Mouse (Mus musculus): ENCODE results near the gene Ociad2.

The Ociad2 gene

GRCm38 (mm10) chr5:73307297-73307696 is 33.5 kb downstream of the Ociad2 start:
- no peak for DNase-seq (ENCODE audit: low read depth, low spot score)

GRCm38 (mm10) chr5:73306486-73306885 is 34.3 kb downstream of the Ociad2 start:
- no peak for DNase-seq (ENCODE audit: low read depth, low spot score)

GRCm38 (mm10) chr5:73304507-73304906 is 36.3 kb downstream of the Ociad2 start:
- DNase-seq (ENCODE audit: low read depth, low spot score): no peak

- no peak for DNase-seq (ENCODE audit: low read depth, low spot score)
These were observed 39.1 kb downstream of the Ociad2 start for GRCm38 (mm10) chr5:73301601-73302307.

- DNase-seq (ENCODE audit: low read depth, low spot score): no peak
These were observed 44.9 kb downstream of the Ociad2 start for GRCm38 (mm10) chr5:73295916-73296315.

- DNase-seq (ENCODE audit: low read depth, low spot score): no peak
These were observed 45.8 kb downstream of the Ociad2 start for GRCm38 (mm10) chr5:73295016-73295415.

GRCm38 (mm10) chr5:73293458-73293827 is 47.4 kb downstream of the Ociad2 start:
- no peak for DNase-seq (ENCODE audit: low read depth, low spot score)

GRCm38 (mm10) chr5:73292502-73293457 is 48.0 kb downstream of the Ociad2 start, which contains the start of gene Ociad1:
Gene Ociad1, plus strand, starts transcription at chr5:73292784.
- peak; percentile 98 for DNase-seq (ENCODE audit: low read depth, low spot score)

GRCm38 (mm10) chr5:73289900-73290299 is 50.9 kb downstream of the Ociad2 start:
- DNase-seq (ENCODE audit: low read depth, low spot score): no peak

- no peak for DNase-seq (ENCODE audit: low read depth, low spot score)
These were observed 54.2 kb downstream of the Ociad2 start for GRCm38 (mm10) chr5:73286603-73287002.

- no peak for DNase-seq (ENCODE audit: low read depth, low spot score)
These were observed 55.3 kb downstream of the Ociad2 start for GRCm38 (mm10) chr5:73285470-73285978.

- no peak for DNase-seq (ENCODE audit: low read depth, low spot score)
These were observed 56.8 kb downstream of the Ociad2 start for GRCm38 (mm10) chr5:73284046-73284445.

GRCm38 (mm10) chr5:73280567-73280850 is 60.3 kb downstream of the Ociad2 start:
- no peak for DNase-seq (ENCODE audit: low read depth, low spot score)

- DNase-seq (ENCODE audit: low read depth, low spot score): no peak
These were observed 60.9 kb downstream of the Ociad2 start for GRCm38 (mm10) chr5:73279732-73280566.

- DNase-seq (ENCODE audit: low read depth, low spot score): no peak
These were observed 61.6 kb downstream of the Ociad2 start for GRCm38 (mm10) chr5:73279190-73279589.

- no peak for DNase-seq (ENCODE audit: low read depth, low spot score)
These were observed 65.9 kb downstream of the Ociad2 start for GRCm38 (mm10) chr5:73274941-73275340.

GRCm38 (mm10) chr5:73273171-73273570 is 67.7 kb downstream of the Ociad2 start:
- no peak for DNase-seq (ENCODE audit: low read depth, low spot score)
